Mouse (Mus musculus) ES-Bruce4 (cell line): ENCODE results near the gene Macrod2. TPM values are rescaled to one million over a fixed set of nuclear protein-coding genes. Genes with fewer than 3 reads are reported as not detected.

Experiments used
- H3K27ac ChIP-seq: 2 replicates; pipeline ENCODE4 v1.5.1; 2012; ENCODE audit warnings: low read length, inconsistent platforms; ENCODE audit not compliant: insufficient read depth
- H3K27me3 ChIP-seq: 2 replicates; pipeline ENCODE4 v1.6.1; 2012; ENCODE audit warnings: mild to moderate bottlenecking, low read length, inconsistent platforms; ENCODE audit not compliant: control insufficient read depth, poor library complexity, insufficient read depth, severe bottlenecking
- H3K36me3 ChIP-seq: 2 replicates; pipeline ENCODE4 v1.6.1; 2012; ENCODE audit warnings: inconsistent platforms, mild to moderate bottlenecking, low read length, moderate library complexity; ENCODE audit not compliant: control insufficient read depth, poor library complexity, insufficient read depth, severe bottlenecking
- H3K4me1 ChIP-seq: one replicate; pipeline ENCODE4 v1.8.1; 2011; ENCODE audit warnings: low read length; ENCODE audit not compliant: control insufficient read depth, insufficient read depth
- H3K4me3 ChIP-seq: 2 replicates; pipeline ENCODE4 v1.5.1; 2011; ENCODE audit warnings: low read depth, mild to moderate bottlenecking, low read length
- H3K9ac ChIP-seq: 2 replicates; pipeline ENCODE4 v1.6.1; 2012; ENCODE audit warnings: low read depth, mild to moderate bottlenecking, inconsistent platforms; ENCODE audit not compliant: poor library complexity, severe bottlenecking
- H3K9me3 ChIP-seq: replicated peaks from 2 replicates; pipeline ENCODE4 v1.6.1; 2012; ENCODE audit warnings: mild to moderate bottlenecking, low read length, inconsistent platforms; ENCODE audit not compliant: control insufficient read depth, poor library complexity, insufficient read depth, severe bottlenecking
- CTCF ChIP-seq: IDR thresholded peaks from one replicate; pipeline ENCODE4 v1.8.1; 2011; ENCODE audit warnings: low read depth, low read length
- EP300 ChIP-seq: IDR thresholded peaks from 2 replicates; pipeline ENCODE4 v1.6.1; 2011; ENCODE audit warnings: low read depth, low read length; ENCODE audit not compliant: insufficient read depth
- POLR2A ChIP-seq: IDR thresholded peaks from one replicate; pipeline ENCODE4 v1.8.1; 2011; ENCODE audit warnings: low read length; ENCODE audit not compliant: insufficient read depth
- polyA plus RNA-seq: library from polyadenylated mRNA; stranded (reverse); fragments of >200 nt; gene quantifications from 2 replicates; pipeline ENCODE4 v1.2.4, GENCODE M21; 2011; ENCODE audit warnings: low read depth; ENCODE audit not compliant: missing spikeins, insufficient read depth, insufficient read length

Gene Macrod2
- polyA plus RNA-seq, 1 experiment = 11.9 TPM

DNA sequence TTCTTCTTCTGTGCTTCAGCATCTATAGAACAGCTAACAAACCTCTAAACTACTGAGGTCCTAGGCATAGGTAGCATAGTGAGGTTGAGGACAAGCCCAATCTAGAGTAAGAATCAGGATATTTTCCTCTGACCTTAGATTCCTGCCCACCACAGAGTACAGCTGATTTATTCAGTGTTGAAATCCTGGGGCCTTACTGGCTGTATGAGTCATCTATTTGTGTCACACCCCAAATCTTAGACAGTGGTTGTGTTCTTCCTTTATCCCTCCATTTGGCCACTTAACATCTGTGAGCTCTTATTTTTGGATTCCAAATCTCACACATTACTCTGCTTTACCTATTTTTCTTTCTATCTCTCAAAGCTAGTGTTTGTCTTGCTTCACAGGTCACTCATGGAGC is 495.6 kb downstream of the Macrod2 start:
- no peak for TF ChIP-seq EP300
- TF ChIP-seq POLR2A = no peak
- TF ChIP-seq CTCF = no peak

DNA sequence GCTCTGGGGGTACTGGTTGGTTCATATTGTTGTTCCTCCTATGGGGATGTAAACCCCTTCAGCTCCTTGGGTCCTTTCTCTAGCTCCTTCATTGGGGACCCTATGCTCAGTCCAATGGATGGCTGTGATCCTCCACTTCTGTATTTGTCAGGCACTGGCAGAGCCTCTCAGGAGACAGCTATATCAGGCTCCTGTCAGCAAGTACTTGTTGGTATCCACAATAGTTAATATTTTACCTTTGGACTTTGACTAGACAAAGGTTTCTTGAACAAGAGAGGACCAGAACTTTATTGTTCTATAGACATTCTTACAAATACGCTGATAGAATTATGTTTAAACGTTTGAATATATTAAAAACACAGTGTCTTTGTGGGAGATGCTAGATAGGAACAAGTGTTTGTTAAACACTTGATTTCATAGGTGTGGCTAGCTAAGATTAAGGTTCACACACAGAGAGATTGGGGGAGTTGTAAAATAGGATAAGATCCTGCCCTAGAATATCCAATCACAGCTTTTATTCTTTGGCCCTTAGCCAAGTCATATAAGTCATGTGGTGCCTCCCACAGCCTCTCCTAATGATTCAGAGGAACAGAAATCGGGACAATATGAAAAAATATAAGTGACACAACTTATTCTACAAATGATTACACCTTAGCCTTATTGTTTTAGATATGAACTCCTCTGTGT is 501.4 kb downstream of the Macrod2 start:
- no peak overlapping the region for H3K4me3 ChIP-seq
- H3K9me3 ChIP-seq = no peaks in the 10 kb centered on the region
- TF ChIP-seq EP300 = no peak
- TF ChIP-seq CTCF = no peak
- no peaks in the 10 kb centered on the region for H3K36me3 ChIP-seq
- no peaks in the 10 kb centered on the region for H3K4me1 ChIP-seq
- H3K9ac ChIP-seq = no peak overlapping the region
- H3K27ac ChIP-seq = no peak overlapping the region
- H3K27me3 ChIP-seq = no peaks in the 10 kb centered on the region

More for the DNA sequence above, 495.6 kb downstream of the Macrod2 start:
- Histone ChIP-seq H3K36me3 (no peaks in the 10 kb centered on the region), H3K9ac (no peak overlapping the region), H3K4me3 (no peak overlapping the region), H3K27me3 (no peaks in the 10 kb centered on the region), H3K9me3 (no peaks in the 10 kb centered on the region), H3K4me1 (no peaks in the 10 kb centered on the region), H3K27ac (no peak overlapping the region)

DNA sequence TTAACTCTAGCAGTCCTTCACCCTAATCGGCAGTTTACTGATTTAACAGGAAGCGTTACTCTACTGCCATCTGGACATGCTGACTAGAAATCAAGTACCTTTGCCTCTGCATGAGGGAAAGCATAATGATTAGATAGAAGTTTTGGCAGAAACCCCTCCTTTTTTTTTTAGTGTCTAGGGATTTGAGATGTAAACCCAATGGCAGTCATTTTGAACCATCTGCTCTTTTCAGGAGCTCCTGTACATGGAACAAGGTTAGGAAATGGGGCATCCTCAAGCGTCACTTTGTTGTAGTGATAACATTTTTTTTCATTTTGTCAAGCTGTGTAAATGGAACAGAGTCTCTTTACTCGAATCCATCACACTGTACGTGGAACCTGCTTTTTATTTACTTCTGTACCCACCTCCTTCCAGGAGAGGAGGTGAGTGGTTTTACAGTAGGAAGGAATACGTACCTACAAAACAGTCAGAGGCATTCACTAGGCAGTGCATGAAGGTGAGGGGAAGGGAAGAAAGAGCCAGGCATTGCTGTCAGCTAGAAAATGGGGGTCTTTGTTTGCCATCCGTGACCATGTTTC is 503.4 kb downstream of the Macrod2 start:
- H3K9ac ChIP-seq = no peak overlapping the region
- no peaks in the 10 kb centered on the region for H3K4me1 ChIP-seq
- H3K27me3 ChIP-seq = no peaks in the 10 kb centered on the region
- no peaks in the 10 kb centered on the region for H3K36me3 ChIP-seq
- no peak for TF ChIP-seq POLR2A
- no peak overlapping the region for H3K4me3 ChIP-seq
- no peak overlapping the region for H3K27ac ChIP-seq
- H3K9me3 ChIP-seq = no peaks in the 10 kb centered on the region

DNA sequence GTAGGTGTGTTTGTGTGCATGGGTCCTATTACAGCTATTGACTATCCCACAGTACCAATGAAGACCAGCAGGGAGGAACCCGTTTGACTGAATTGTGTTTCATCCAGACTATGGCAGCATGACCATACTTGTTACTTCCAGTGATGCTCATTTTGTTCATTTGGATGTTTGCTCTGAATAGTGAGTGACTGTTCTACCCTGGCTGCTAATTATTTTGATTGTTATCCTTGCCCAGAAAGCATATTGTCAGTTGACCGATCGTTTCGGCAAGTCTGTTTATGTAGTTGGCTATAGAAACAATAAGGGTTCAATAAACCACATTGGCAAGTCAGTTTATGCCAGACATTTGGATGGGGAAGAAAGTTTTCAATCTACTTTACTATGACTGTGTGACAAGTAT is 510.2 kb downstream of the Macrod2 start:
- no peak overlapping the region for H3K4me3 ChIP-seq

DNA sequence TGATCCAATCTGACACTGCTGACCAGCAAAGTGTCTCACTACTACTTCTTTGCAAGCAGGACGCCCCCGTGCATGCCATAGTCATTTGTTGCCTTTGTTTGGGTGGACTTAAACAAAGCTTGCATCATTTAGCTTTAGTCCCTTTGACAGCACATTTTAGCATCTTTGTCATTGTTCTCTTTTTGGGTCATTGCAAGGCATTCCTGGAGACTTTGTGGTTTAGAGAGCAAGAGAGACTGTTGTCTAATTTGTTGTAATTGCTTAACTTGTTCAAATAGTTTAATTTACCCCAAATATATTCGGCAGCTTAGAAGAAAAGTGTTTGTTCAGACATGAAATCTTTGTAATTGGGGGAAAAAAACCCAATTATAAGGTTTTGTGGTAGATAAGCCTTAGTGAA is 511.0 kb downstream of the Macrod2 start:
- no peaks in the 10 kb centered on the region for H3K9me3 ChIP-seq
- TF ChIP-seq EP300 = no peak
- no peak for TF ChIP-seq CTCF
- no peak for TF ChIP-seq POLR2A
- H3K36me3 ChIP-seq = no peaks in the 10 kb centered on the region
- no peak overlapping the region for H3K4me3 ChIP-seq
- H3K27ac ChIP-seq = no peak overlapping the region
- H3K4me1 ChIP-seq = no peaks in the 10 kb centered on the region
- H3K27me3 ChIP-seq = no peaks in the 10 kb centered on the region
- no peak overlapping the region for H3K9ac ChIP-seq

More for the DNA sequence above, 510.2 kb downstream of the Macrod2 start:
- Histone ChIP-seq H3K27me3 (no peaks in the 10 kb centered on the region), H3K27ac (no peak overlapping the region), H3K9ac (no peak overlapping the region), H3K36me3 (no peaks in the 10 kb centered on the region), H3K9me3 (no peaks in the 10 kb centered on the region), H3K4me1 (no peaks in the 10 kb centered on the region)
- TF ChIP-seq CTCF (no peak), POLR2A (no peak), EP300 (no peak)

DNA sequence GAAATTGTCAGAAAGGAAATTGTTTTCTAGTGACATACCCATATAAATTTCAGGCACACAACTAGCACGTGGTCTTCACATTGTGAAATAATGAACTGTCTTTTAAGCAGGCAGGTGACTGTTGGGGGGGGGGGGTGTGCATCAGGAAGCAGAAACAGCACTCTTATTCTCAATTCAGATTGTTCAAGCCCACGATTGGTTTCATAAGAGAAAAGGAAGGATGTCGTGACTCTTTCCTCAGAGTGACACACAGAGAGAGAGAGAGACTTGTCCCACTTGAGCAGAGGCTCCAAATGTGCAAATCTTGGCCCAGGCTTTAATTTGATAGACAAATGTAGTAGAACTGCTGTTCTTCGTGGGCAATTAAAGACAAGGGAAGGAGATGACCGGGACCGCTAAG is 516.4 kb downstream of the Macrod2 start:
- no peaks in the 10 kb centered on the region for H3K9me3 ChIP-seq
- no peaks in the 10 kb centered on the region for H3K36me3 ChIP-seq
- no peak overlapping the region for H3K9ac ChIP-seq
- H3K4me3 ChIP-seq = no peak overlapping the region
- no peak overlapping the region for H3K27ac ChIP-seq
- H3K4me1 ChIP-seq = no peaks in the 10 kb centered on the region
- no peak for TF ChIP-seq EP300
- no peak for TF ChIP-seq CTCF
- no peak for TF ChIP-seq POLR2A
- no peaks in the 10 kb centered on the region for H3K27me3 ChIP-seq
